Mouse (Mus musculus) CH12.LX (cell line): ENCODE measurements around the gene Rccd1. TPM values are rescaled to one million over a fixed set of nuclear protein-coding genes. Genes with fewer than 3 reads are reported as not detected.

ENCODE experiments used
- DNase-seq: peaks from one replicate; pipeline ENCODE4 v3.0.0-alpha.2; 2013; ENCODE audit errors: extremely low read depth
- H3K27ac ChIP-seq: 2 replicates; pipeline ENCODE4 v1.5.1; 2012; ENCODE audit warnings: low read depth, mild to moderate bottlenecking, control low read depth, moderate library complexity; ENCODE audit not compliant: insufficient read depth
- H3K27me3 ChIP-seq: replicated peaks from 2 replicates; pipeline ENCODE3; 2012; ENCODE audit warnings: inconsistent platforms
- H3K36me3 ChIP-seq, 2 experiments: replicated peaks in 1 of 2; 2 replicates each; pipeline versions ENCODE3 to v1.6.1; 2012; ENCODE audit warnings: inconsistent platforms in 1 of 2, low read length in 1 of 2, mild to moderate bottlenecking in 1 of 2, mixed read lengths in 1 of 2, moderate library complexity in 1 of 2; ENCODE audit not compliant: control insufficient read depth in 1 of 2, insufficient read depth in 1 of 2
- H3K4me1 ChIP-seq, 2 experiments: 2 replicates each; pipeline ENCODE4 v1.6.1; 2012; ENCODE audit warnings: inconsistent platforms in 1 of 2, moderate library complexity in 1 of 2; ENCODE audit not compliant: insufficient read depth in 2 of 2, control insufficient read depth in 1 of 2
- H3K4me2 ChIP-seq: 2 replicates; pipeline ENCODE4 v1.6.1; 2012; ENCODE audit warnings: low read depth, mild to moderate bottlenecking, control low read depth; ENCODE audit not compliant: poor library complexity, insufficient read depth, severe bottlenecking
- H3K4me3 ChIP-seq, 3 experiments: fragments of 150-350 bp in 1 of 3; sonication (generic) in 1 of 3; replicated peaks in 1 of 3; 2 replicates each; pipeline versions ENCODE3 to v1.5.1; 2011 to 2012; ENCODE audit warnings: low read depth in 2 of 3, low read length in 2 of 3, mild to moderate bottlenecking in 2 of 3, moderate library complexity in 2 of 3, control low read depth in 1 of 3, improper control_type of control experiment in 1 of 3, inconsistent platforms in 1 of 3, mixed read lengths in 1 of 3; ENCODE audit not compliant: poor library complexity in 1 of 3
- H3K79me2 ChIP-seq: replicated peaks from 2 replicates; pipeline ENCODE4 v1.6.1; 2012; ENCODE audit warnings: mild to moderate bottlenecking, moderate library complexity; ENCODE audit not compliant: control insufficient read depth, poor library complexity, insufficient read depth, severe bottlenecking; ENCODE audit errors: extremely low read depth
- H3K9ac ChIP-seq: 2 replicates; pipeline ENCODE4 v1.6.1; 2012; ENCODE audit warnings: low read depth, mild to moderate bottlenecking, control low read depth, moderate library complexity; ENCODE audit not compliant: insufficient read depth
- H3K9me3 ChIP-seq: replicated peaks from 2 replicates; pipeline ENCODE3; 2012; ENCODE audit warnings: low read length, inconsistent platforms, mixed read lengths
- BHLHE40 ChIP-seq: IDR thresholded peaks from 2 replicates; pipeline ENCODE4 v1.6.1; 2011; ENCODE audit warnings: mild to moderate bottlenecking, low read depth, low read length, improper control_type of control experiment
- CHD1 ChIP-seq: IDR thresholded peaks from 2 replicates; pipeline ENCODE4 v1.6.1; 2012; ENCODE audit warnings: low read depth, low read length, improper control_type of control experiment, inconsistent platforms
- CHD2 ChIP-seq: IDR thresholded peaks from 2 replicates; pipeline ENCODE4 v1.6.1; 2011; ENCODE audit warnings: low read length, improper control_type of control experiment
- CTCF ChIP-seq, 2 experiments: IDR thresholded peaks in 1 of 2; conservative IDR thresholded peaks in 1 of 2; 2 replicates each; pipeline ENCODE4 v1.5.1; 2011 to 2012; ENCODE audit warnings: low read depth in 2 of 2, low read length in 2 of 2, improper control_type of control experiment in 1 of 2, inconsistent platforms in 1 of 2, mild to moderate bottlenecking in 1 of 2, moderate library complexity in 1 of 2
- E2F4 ChIP-seq: IDR thresholded peaks from 2 replicates; pipeline ENCODE4 v1.6.1; 2011; ENCODE audit warnings: low read depth, low read length, improper control_type of control experiment; ENCODE audit not compliant: insufficient replicate concordance
- ELF1 ChIP-seq: IDR thresholded peaks from 2 replicates; pipeline ENCODE4 v1.6.1; 2014; ENCODE audit warnings: low read depth, mild to moderate bottlenecking, inconsistent platforms, low read length, improper control_type of control experiment
- EP300 ChIP-seq: IDR thresholded peaks from 2 replicates; pipeline ENCODE4 v1.6.1; 2011; ENCODE audit warnings: low read length, improper control_type of control experiment
- ETS1 ChIP-seq: conservative IDR thresholded peaks from 2 replicates; pipeline ENCODE4 v1.6.1; 2012; ENCODE audit warnings: low read depth, mild to moderate bottlenecking, inconsistent platforms, low read length, improper control_type of control experiment, moderate library complexity
- GABPA ChIP-seq: IDR thresholded peaks from 2 replicates; pipeline ENCODE4 v1.6.1; 2012; ENCODE audit warnings: low read depth, low read length, improper control_type of control experiment, inconsistent platforms; ENCODE audit not compliant: insufficient replicate concordance
- HCFC1 ChIP-seq: IDR thresholded peaks from 2 replicates; pipeline ENCODE4 v1.6.1; 2012; ENCODE audit warnings: low read depth, mild to moderate bottlenecking, inconsistent platforms, low read length, improper control_type of control experiment
- IRF4 ChIP-seq: IDR thresholded peaks from 2 replicates; pipeline ENCODE4 v1.6.1; 2014; ENCODE audit warnings: low read depth, mild to moderate bottlenecking, inconsistent platforms, low read length, improper control_type of control experiment
- JUN ChIP-seq: IDR thresholded peaks from 2 replicates; pipeline ENCODE4 v1.6.1; 2011; ENCODE audit warnings: low read depth, mild to moderate bottlenecking, low read length, improper control_type of control experiment, moderate library complexity; ENCODE audit not compliant: insufficient read depth
- JUND ChIP-seq: conservative IDR thresholded peaks from 2 replicates; pipeline ENCODE4 v1.6.1; 2011; ENCODE audit warnings: low read depth, low read length, improper control_type of control experiment
- KAT2A ChIP-seq: IDR thresholded peaks from 2 replicates; pipeline ENCODE4 v1.6.1; 2012; ENCODE audit warnings: low read length, improper control_type of control experiment, inconsistent platforms; ENCODE audit not compliant: insufficient replicate concordance
- MAFK ChIP-seq: IDR thresholded peaks from 2 replicates; pipeline ENCODE4 v1.6.1; 2011; ENCODE audit warnings: low read length, improper control_type of control experiment; ENCODE audit not compliant: insufficient replicate concordance
- MAX ChIP-seq: IDR thresholded peaks from 2 replicates; pipeline ENCODE4 v1.6.1; 2011; ENCODE audit warnings: low read length, improper control_type of control experiment
- MAZ ChIP-seq: IDR thresholded peaks from 2 replicates; pipeline ENCODE4 v1.6.1; 2012; ENCODE audit warnings: low read depth, mild to moderate bottlenecking, inconsistent platforms, low read length, improper control_type of control experiment, moderate library complexity
- MEF2A ChIP-seq: IDR thresholded peaks from 2 replicates; pipeline ENCODE4 v1.6.1; 2014; ENCODE audit warnings: low read depth, mild to moderate bottlenecking, inconsistent platforms, low read length, improper control_type of control experiment, borderline replicate concordance
- MXI1 ChIP-seq: IDR thresholded peaks from 2 replicates; pipeline ENCODE4 v1.6.1; 2011; ENCODE audit warnings: mild to moderate bottlenecking, low read depth, low read length, improper control_type of control experiment
- MYC ChIP-seq: IDR thresholded peaks from 2 replicates; pipeline ENCODE4 v1.6.1; 2011; ENCODE audit warnings: low read depth, mild to moderate bottlenecking, improper control_type of control experiment, low read length
- NELFE ChIP-seq: IDR thresholded peaks from 2 replicates; pipeline ENCODE4 v1.6.1; 2011; ENCODE audit warnings: low read depth, low read length, improper control_type of control experiment
- NRF1 ChIP-seq: IDR thresholded peaks from 2 replicates; pipeline ENCODE4 v1.6.1; 2014; ENCODE audit warnings: low read depth, mild to moderate bottlenecking, inconsistent platforms, low read length, improper control_type of control experiment, moderate library complexity
- PAX5 ChIP-seq: IDR thresholded peaks from 2 replicates; pipeline ENCODE4 v1.6.1; 2012; ENCODE audit warnings: low read length, inconsistent platforms, mixed read lengths
- POLR2A ChIP-seq: IDR thresholded peaks from 2 replicates; pipeline ENCODE4 v1.6.1; 2011; ENCODE audit warnings: low read depth, mild to moderate bottlenecking, improper control_type of control experiment, low read length
- POLR2AphosphoS2 ChIP-seq: IDR thresholded peaks from 2 replicates; pipeline ENCODE4 v1.6.1; 2011; ENCODE audit warnings: low read depth, low read length, improper control_type of control experiment
- RAD21 ChIP-seq: IDR thresholded peaks from 2 replicates; pipeline ENCODE4 v1.6.1; 2011; ENCODE audit warnings: low read depth, mild to moderate bottlenecking, low read length, improper control_type of control experiment, moderate library complexity
- RCOR1 ChIP-seq: conservative IDR thresholded peaks from 2 replicates; pipeline ENCODE4 v1.6.1; 2012; ENCODE audit warnings: low read depth, mild to moderate bottlenecking, inconsistent platforms, low read length, improper control_type of control experiment
- SIN3A ChIP-seq: IDR thresholded peaks from 2 replicates; pipeline ENCODE4 v1.6.1; 2012; ENCODE audit warnings: low read length, improper control_type of control experiment, inconsistent platforms
- SMC3 ChIP-seq: IDR thresholded peaks from 2 replicates; pipeline ENCODE4 v1.6.1; 2011; ENCODE audit warnings: low read depth, low read length, improper control_type of control experiment
- TBP ChIP-seq: conservative IDR thresholded peaks from 2 replicates; pipeline ENCODE4 v1.6.1; 2011; ENCODE audit warnings: low read depth, low read length, improper control_type of control experiment
- TCF12 ChIP-seq: IDR thresholded peaks from 2 replicates; pipeline ENCODE4 v1.6.1; 2014; ENCODE audit warnings: low read depth, mild to moderate bottlenecking, inconsistent platforms, low read length, improper control_type of control experiment
- UBTF ChIP-seq: IDR thresholded peaks from 2 replicates; pipeline ENCODE4 v1.6.1; 2012; ENCODE audit warnings: low read depth, mild to moderate bottlenecking, inconsistent platforms, low read length, improper control_type of control experiment, moderate library complexity
- USF1 ChIP-seq: IDR thresholded peaks from 2 replicates; pipeline ENCODE4 v1.6.1; 2014; ENCODE audit warnings: low read depth, mild to moderate bottlenecking, inconsistent platforms, low read length, improper control_type of control experiment
- USF2 ChIP-seq: conservative IDR thresholded peaks from 2 replicates; pipeline ENCODE4 v1.6.1; 2011; ENCODE audit warnings: low read depth, low read length, improper control_type of control experiment
- ZC3H11A ChIP-seq: IDR thresholded peaks from 2 replicates; pipeline ENCODE4 v1.6.1; 2012; ENCODE audit warnings: low read depth, mild to moderate bottlenecking, inconsistent platforms, low read length, improper control_type of control experiment
- ZKSCAN1 ChIP-seq: IDR thresholded peaks from 2 replicates; pipeline ENCODE4 v1.6.1; 2012; ENCODE audit warnings: low read depth, inconsistent platforms, low read length, improper control_type of control experiment, borderline replicate concordance
- ZMIZ1 ChIP-seq: IDR thresholded peaks from 2 replicates; pipeline ENCODE4 v1.6.1; 2012; ENCODE audit warnings: low read depth, mild to moderate bottlenecking, inconsistent platforms, low read length, improper control_type of control experiment
- ZNF384 ChIP-seq: IDR thresholded peaks from 2 replicates; pipeline ENCODE4 v1.6.1; 2012; ENCODE audit warnings: low read depth, low read length, improper control_type of control experiment, inconsistent platforms
- dilution Hi-C: fragments of 300-500 bp; cut with MboI; formaldehyde crosslinking; loops from 2 replicates; pipeline ENCODE4 v1.14.3; 2020; ENCODE audit warnings: low sequenced_read_pairs; ENCODE audit not compliant: extremely low pct_unique_long_range_greater_than_20kb, extremely low pct_ligation_motif_present
- in situ Hi-C: fragments of 300-500 bp; cut with MboI; formaldehyde crosslinking; loops from 3 replicates; pipeline ENCODE4 v1.14.3; 2019; ENCODE audit warnings: low sequenced_read_pairs, low pct_ligation_motif_present, low pct_unique_long_range_greater_than_20kb, mixed read lengths
- polyA plus RNA-seq: library from polyadenylated mRNA; unstranded; fragments of >175 nt; gene quantifications from 2 replicates; pipeline ENCODE4 v1.2.1, GENCODE M21; 2012; ENCODE audit warnings: low read depth; ENCODE audit not compliant: insufficient read length
- total RNA-seq, 2 experiments: library from RNA; depleted of rRNA; stranded (reverse); fragments of 300-350 nt in 1 of 2; fragments of >200 nt in 1 of 2; gene quantifications; 2 replicates each; pipeline ENCODE4 v1.2.3; 2012 to 2014

Gene Rccd1
- total and polyA plus RNA-seq, 3 experiments = 17.4 to 18.5 (median 18.3) TPM

GRCm38 (mm10) chr7:80294062-80294763, 30.0 kb downstream of the Rccd1 start, which contains the start of gene Prc1:
Gene Prc1, plus strand, starts transcription at chr7:80294450.
- Histone ChIP-seq H3K9me3 (no peaks in the 10 kb centered on the region), H3K79me2 (peaks cover 46% of the 10 kb centered on the region), H3K36me3 (peaks cover 12 to 42% of the 10 kb centered on the region in 2 experiments), H3K4me2 (peak within 1 kb of the TSS; percentile 89), H3K9ac (peak within 1 kb of the TSS; percentile 69), H3K27ac (peak within 1 kb of the TSS; percentile 31), H3K4me3 (peak within 1 kb of the TSS; percentile 75 to 93 (median 82)), H3K4me1 (peaks cover 7 to 36% of the 10 kb centered on the region in 2 experiments; a peak in 3 of 4 replicates), H3K27me3 (no peaks in the 10 kb centered on the region)
- dilution Hi-C loops = no loop called here
- TF ChIP-seq CHD1 (no peak; the same call in 1 of the 2 replicates), ETS1 (no peak), E2F4 (peak; percentile 85; the same call in 1 of the 2 replicates), HCFC1 (peak; percentile 16; the same call in 1 of the 2 replicates), GABPA (no peak), KAT2A (no peak), CHD2 (peak; percentile 42; the same call in 1 of the 2 replicates), CTCF (conservative IDR thresholded peaks at IDR 0.05 in 1 of 2, IDR thresholded peaks at IDR 0.05 in 1 of 2; ENCODE audit: low read depth in 2 of 2, low read length in 2 of 2) (no peak), ZKSCAN1 (no peak), MAFK (no peak), JUND (no peak), TCF12 (peak; percentile 59), SIN3A (peak; percentile 93), MYC (peak; percentile 45; the same call in 1 of the 2 replicates), USF1 (no peak), USF2 (no peak), ELF1 (peak; percentile 41; the same call in 1 of the 2 replicates), POLR2A (peak; percentile 95), MEF2A (0 out of 2 replicates have a peak, but pooled peaks have one; percentile 45), NELFE (peak; percentile 83), ZNF384 (no peak), POLR2AphosphoS2 (peak; percentile 91), NRF1 (peak; percentile 89), JUN (peak; percentile 70), ZMIZ1 (peak; percentile 92), ZC3H11A (no peak), MAZ (0 out of 2 replicates have a peak, but pooled peaks have one; percentile 24), RCOR1 (no peak), BHLHE40 (peak; percentile 47; the same call in 1 of the 2 replicates), UBTF (peak; percentile 80; the same call in 1 of the 2 replicates), EP300 (no peak), IRF4 (no peak; the same call in 1 of the 2 replicates), MXI1 (peak; percentile 79), MAX (peak; percentile 25; the same call in 1 of the 2 replicates), SMC3 (no peak), RAD21 (no peak), PAX5 (no peak), TBP (peak; percentile 63; the same call in 1 of the 2 replicates)
- peak; percentile 97 for DNase-seq
- in situ Hi-C loops = no loop called here
